Mouse (Mus musculus): Measurements from ENCODE around the gene Lrrc8e. TPM values are rescaled to one million over a fixed set of nuclear protein-coding genes. Genes with fewer than 3 reads are reported as not detected.

Gene Lrrc8e
- polyA plus RNA-seq, 1 experiment from 2014 or later = 0.20 TPM

GRCm38 (mm10) chr8:4237814-4238433 is 11.3 kb downstream of the Lrrc8e start:
- Histone ChIP-seq H3K4me1 (peaks cover 19% of the 10 kb centered on the region), H3K9me3 (replicated peaks) (no peaks in the 10 kb centered on the region), H3K4me3 (peak overlapping the region; percentile 85), H3K27me3 (ENCODE audit: low read depth, poor library complexity, severe bottlenecking) (peaks cover 9% of the 10 kb centered on the region; the same call in 1 of the 2 replicates), H3K36me3 (peaks cover 28% of the 10 kb centered on the region), H3K27ac (peak overlapping the region; percentile 97)
- WGBS = 25% methylated on average over 15 of the region's 15 CpGs
- no peak for DNase-seq (ENCODE audit: low spot score)

GRCm38 (mm10) chr8:4238434-4239192 is 12.0 kb downstream of the Lrrc8e start, which contains the start of the genes Map2k7 and Gm49320:
TSS of gene Map2k7 (plus strand) at chr8:4238740.
TSS of gene Gm49320 (plus strand) at chr8:4238865.
- WGBS = under 1% methylated on average over 68 of the region's 71 CpGs
- peaks cover 19% of the 10 kb centered on the region for H3K4me1 ChIP-seq
- H3K9me3 ChIP-seq (replicated peaks) = no peaks in the 10 kb centered on the region
- H3K4me3 ChIP-seq = peak within 1 kb of the TSS; percentile 85
- H3K27me3 ChIP-seq (ENCODE audit: low read depth, poor library complexity, severe bottlenecking) = peaks cover 9% of the 10 kb centered on the region; the same call in 1 of the 2 replicates
- H3K36me3 ChIP-seq = peaks cover 35% of the 10 kb centered on the region
- H3K27ac ChIP-seq = peak within 1 kb of the TSS; percentile 97
- DNase-seq (ENCODE audit: low spot score) = peak; percentile 100

GRCm38 (mm10) chr8:4239193-4239890 is 12.7 kb downstream of the Lrrc8e start:
- H3K27ac ChIP-seq = peak overlapping the region; percentile 97

DNA sequence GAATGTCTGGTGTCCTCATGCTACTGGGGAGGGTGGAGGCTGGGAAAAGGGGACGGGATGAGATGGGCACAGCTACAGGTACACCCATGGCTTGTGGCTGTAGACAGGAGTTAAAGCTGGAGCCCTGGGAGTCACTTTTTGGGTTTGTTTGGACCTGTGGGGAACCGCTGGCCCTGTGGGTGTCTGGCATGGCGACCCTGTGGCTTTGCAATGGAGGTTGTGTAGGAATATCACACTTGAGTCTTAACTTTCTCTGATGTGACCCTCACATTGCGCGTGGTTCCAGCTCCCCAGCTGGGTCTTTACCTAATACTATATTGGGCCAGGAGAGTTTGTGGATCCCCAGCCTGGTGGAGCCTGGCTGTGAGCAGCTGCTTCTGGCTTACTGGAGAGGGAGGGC is 18.4 kb downstream of the Lrrc8e start:
- WGBS = 91% methylated on average over 5 of the region's 5 CpGs
- H3K4me1 ChIP-seq = peaks cover 20% of the 10 kb centered on the region
- no peaks in the 10 kb centered on the region for H3K9me3 ChIP-seq (replicated peaks)
- H3K4me3 ChIP-seq = no peak overlapping the region
- DNase-seq (ENCODE audit: low spot score) = no peak
- 0 out of 2 replicates have a peak, but pooled peaks cover 6% of the 10 kb centered on the region for H3K27me3 ChIP-seq (ENCODE audit: low read depth, poor library complexity, severe bottlenecking)
- peaks cover 92% of the 10 kb centered on the region for H3K36me3 ChIP-seq
- H3K27ac ChIP-seq = no peak overlapping the region

More at GRCm38 (mm10) chr8:4239193-4239890, 12.7 kb downstream of the Lrrc8e start:
- H3K36me3 ChIP-seq = peaks cover 42% of the 10 kb centered on the region
- H3K9me3 ChIP-seq (replicated peaks) = no peaks in the 10 kb centered on the region
- H3K4me3 ChIP-seq = peak overlapping the region; percentile 85
- H3K4me1 ChIP-seq = peaks cover 19% of the 10 kb centered on the region
- DNase-seq (ENCODE audit: low spot score) = no peak
- 14% methylated on average over 19 of the region's 19 CpGs for WGBS
- H3K27me3 ChIP-seq (ENCODE audit: low read depth, poor library complexity, severe bottlenecking) = peaks cover 9% of the 10 kb centered on the region; the same call in 1 of the 2 replicates

- 0 out of 2 replicates have a peak, but pooled peaks cover 10% of the 10 kb centered on the region for H3K27me3 ChIP-seq (ENCODE audit: low read depth, poor library complexity, severe bottlenecking)
- no peak for DNase-seq (ENCODE audit: low spot score)
- 82% methylated on average over 11 of the region's 13 CpGs for WGBS
- H3K27ac ChIP-seq = no peak overlapping the region
- H3K4me1 ChIP-seq = peaks cover 23% of the 10 kb centered on the region
- no peaks in the 10 kb centered on the region for H3K9me3 ChIP-seq (replicated peaks)
- no peak overlapping the region for H3K4me3 ChIP-seq
- peaks cover 89% of the 10 kb centered on the region for H3K36me3 ChIP-seq
Observed at GRCm38 (mm10) chr8:4245737-4246136, 19.1 kb downstream of the Lrrc8e start.

DNA sequence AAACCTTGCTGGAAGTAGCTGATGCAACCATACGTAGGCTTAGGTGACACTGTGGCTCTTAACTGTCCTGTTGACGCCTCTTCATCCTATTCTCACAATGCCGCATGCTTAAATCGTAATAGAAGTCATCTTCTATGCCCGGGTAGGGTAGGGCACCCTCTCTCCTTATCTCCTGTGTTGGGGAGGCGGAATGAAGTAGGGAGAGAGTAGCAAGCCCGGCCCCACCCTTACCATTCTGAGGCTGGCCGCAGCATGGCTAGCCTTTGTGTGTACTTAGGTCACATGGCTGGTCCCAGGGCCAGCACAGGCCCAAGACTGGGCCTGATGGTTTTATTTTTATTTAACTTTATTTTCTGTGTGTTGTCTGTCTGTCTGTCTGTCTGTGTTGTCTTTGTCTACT is 20.6 kb downstream of the Lrrc8e start:
- WGBS = 92% methylated on average over 8 of the region's 8 CpGs
- H3K36me3 ChIP-seq = peaks cover 74% of the 10 kb centered on the region

DNA sequence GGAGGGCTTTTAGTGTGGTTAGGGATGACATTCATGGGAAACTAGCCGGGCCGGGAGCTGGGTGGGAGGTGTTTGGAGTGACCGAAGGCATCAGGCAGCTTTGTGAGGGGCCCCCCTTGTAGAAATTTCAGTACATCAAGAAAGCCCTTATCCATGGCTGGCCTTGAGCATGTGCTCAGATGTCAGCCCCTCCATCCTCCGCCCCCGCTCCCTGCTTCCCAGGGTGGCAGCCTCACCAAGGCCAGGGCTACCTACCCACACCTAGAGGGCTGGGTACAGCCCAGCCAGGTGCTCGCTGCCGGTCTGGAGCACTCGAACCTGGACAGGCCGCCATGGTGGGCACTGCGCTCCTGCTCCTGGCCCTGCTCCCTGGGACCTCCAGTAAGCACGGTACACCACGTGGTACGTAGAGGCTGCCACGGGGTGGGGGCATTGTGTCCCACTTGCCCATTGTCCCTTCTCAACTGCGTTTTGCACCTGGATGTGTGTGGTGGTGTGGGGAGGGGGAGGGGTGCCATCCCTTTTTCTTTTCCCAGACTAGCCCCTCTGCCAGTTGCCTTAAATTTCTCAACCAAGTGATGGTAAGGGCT is 21.4 kb downstream of the Lrrc8e start, which contains the start of gene Tgfbr3l:
Gene Tgfbr3l (plus strand): TSS at position 264 of the 590 bp plus-strand sequence.
- Histone ChIP-seq H3K9me3 (replicated peaks) (no peaks in the 10 kb centered on the region), H3K27ac (peak within 1 kb of the TSS; percentile 59; the same call in 1 of the 2 replicates), H3K36me3 (peaks cover 66% of the 10 kb centered on the region), H3K4me3 (peak within 1 kb of the TSS; percentile 7; the same call in 1 of the 2 replicates), H3K4me1 (peaks cover 24% of the 10 kb centered on the region), H3K27me3 (ENCODE audit: low read depth, poor library complexity, severe bottlenecking) (0 out of 2 replicates have a peak, but pooled peaks cover 10% of the 10 kb centered on the region)
- no peak for DNase-seq (ENCODE audit: low spot score)
- 84% methylated on average over 15 of the region's 15 CpGs for WGBS

More for the DNA sequence above, 20.6 kb downstream of the Lrrc8e start:
- no peak for DNase-seq (ENCODE audit: low spot score)
- Histone ChIP-seq H3K9me3 (replicated peaks) (no peaks in the 10 kb centered on the region), H3K27ac (no peak overlapping the region), H3K27me3 (ENCODE audit: low read depth, poor library complexity, severe bottlenecking) (0 out of 2 replicates have a peak, but pooled peaks cover 10% of the 10 kb centered on the region), H3K4me1 (peaks cover 24% of the 10 kb centered on the region), H3K4me3 (no peak overlapping the region)

DNA sequence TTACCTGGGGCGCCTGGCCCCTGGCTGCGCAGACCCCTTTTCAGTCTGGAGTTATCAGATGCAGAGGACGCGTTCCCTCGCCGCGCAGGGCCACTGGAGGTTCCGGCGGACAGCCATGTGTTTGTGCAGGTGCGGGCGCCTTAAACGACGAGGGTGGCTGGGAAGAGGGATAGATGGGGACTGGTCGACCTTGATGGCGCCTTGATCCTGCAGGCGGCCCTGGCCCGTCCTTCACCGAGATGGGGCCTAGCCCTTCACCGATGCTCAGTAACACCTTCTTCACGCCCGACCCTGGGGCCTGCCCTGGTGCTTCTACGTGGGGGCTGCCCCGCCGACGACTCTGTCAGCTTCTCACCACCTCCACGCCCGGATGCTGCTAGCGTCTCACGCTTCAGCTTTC is 22.6 kb downstream of the Lrrc8e start:
- Histone ChIP-seq H3K36me3 (peaks cover 56% of the 10 kb centered on the region), H3K4me1 (peaks cover 32% of the 10 kb centered on the region), H3K27ac (peak overlapping the region; percentile 59), H3K9me3 (replicated peaks) (no peaks in the 10 kb centered on the region), H3K4me3 (peak overlapping the region; percentile 29), H3K27me3 (ENCODE audit: low read depth, poor library complexity, severe bottlenecking) (0 out of 2 replicates have a peak, but pooled peaks cover 10% of the 10 kb centered on the region)
- 12% methylated on average over 29 of the region's 29 CpGs for WGBS
- peak; percentile 72 for DNase-seq (ENCODE audit: low spot score)

DNA sequence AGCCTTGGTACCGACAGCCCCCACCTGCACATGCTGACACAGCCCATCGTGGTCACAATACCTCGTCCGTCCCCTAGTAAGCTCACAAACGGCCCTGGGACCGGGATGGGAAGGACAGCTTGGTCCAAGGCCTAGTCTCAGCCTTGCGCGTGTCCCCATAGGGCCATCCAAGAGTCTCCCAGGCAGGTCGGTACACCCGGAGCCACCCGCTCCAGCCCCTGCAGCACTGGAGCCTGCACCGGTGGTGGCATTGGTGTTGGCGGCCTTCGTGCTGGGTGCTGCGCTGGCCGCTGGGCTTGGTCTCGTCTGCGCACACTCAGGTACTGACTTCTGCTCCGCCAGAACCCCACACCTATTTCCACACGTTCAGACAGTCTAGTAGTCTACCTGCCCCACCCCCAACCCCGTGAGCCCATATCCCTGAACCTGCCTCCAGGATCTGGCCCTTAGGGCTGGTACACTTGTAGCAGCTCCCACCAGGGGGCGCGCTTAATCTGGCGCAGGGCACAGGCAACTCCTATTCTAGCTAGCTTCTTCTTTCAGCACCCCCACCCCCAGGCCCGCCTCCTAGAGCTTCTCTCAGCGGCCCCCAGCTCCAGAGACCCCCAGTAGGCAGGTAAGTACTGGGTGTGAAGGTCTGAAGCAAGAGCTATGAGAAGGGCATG is 23.8 kb downstream of the Lrrc8e start:
- 30% methylated on average over 26 of the region's 26 CpGs for WGBS

DNA sequence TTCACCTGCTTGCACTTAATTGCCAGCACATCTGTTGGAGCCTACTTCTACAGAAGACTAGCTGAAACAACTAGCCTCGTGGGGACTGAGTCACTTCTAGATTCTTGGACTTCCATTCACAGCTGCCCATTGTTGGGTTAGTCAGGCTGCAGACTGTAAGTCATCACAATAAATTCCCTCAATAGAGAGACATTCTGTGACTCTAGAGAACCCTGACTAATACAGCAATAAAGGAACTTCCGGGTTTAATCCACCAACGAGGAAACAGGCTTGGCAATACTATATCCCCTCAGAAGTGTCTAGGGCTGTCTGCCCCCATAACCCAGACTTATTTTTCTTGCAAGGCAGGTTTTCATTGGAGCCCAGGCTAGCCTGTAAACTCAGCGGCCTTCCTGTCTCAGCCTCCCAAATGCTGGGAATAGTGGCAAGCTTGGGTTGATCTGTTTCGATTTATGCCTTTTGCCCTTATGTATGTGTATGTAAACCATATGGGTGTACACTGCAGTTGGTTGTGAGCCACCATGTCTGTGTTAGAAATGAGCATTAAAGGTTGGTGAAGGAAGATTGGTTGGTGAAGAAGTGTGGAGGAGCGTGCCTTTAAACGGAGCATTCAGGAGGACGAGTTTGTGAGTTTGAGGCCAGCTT is 25.6 kb downstream of the Lrrc8e start:
- peaks cover 44% of the 10 kb centered on the region for H3K4me1 ChIP-seq
- DNase-seq (ENCODE audit: low spot score) = no peak

More for the DNA sequence above, 23.8 kb downstream of the Lrrc8e start:
- Histone ChIP-seq H3K9me3 (replicated peaks) (no peaks in the 10 kb centered on the region), H3K36me3 (peaks cover 56% of the 10 kb centered on the region), H3K27ac (peak overlapping the region; percentile 28; the same call in 1 of the 2 replicates), H3K4me3 (no peak overlapping the region), H3K27me3 (ENCODE audit: low read depth, poor library complexity, severe bottlenecking) (0 out of 2 replicates have a peak, but pooled peaks cover 10% of the 10 kb centered on the region), H3K4me1 (peaks cover 36% of the 10 kb centered on the region)
- DNase-seq (ENCODE audit: low spot score) = peak; percentile 87

More for the DNA sequence above, 25.6 kb downstream of the Lrrc8e start:
- Histone ChIP-seq H3K4me3 (peak overlapping the region; percentile 91), H3K27me3 (ENCODE audit: low read depth, poor library complexity, severe bottlenecking) (0 out of 2 replicates have a peak, but pooled peaks cover 10% of the 10 kb centered on the region), H3K27ac (peak overlapping the region; percentile 95), H3K36me3 (peaks cover 56% of the 10 kb centered on the region), H3K9me3 (replicated peaks) (no peaks in the 10 kb centered on the region)
- WGBS = 48% methylated on average over 8 of the region's 8 CpGs
